In the genomic region with DNA sequence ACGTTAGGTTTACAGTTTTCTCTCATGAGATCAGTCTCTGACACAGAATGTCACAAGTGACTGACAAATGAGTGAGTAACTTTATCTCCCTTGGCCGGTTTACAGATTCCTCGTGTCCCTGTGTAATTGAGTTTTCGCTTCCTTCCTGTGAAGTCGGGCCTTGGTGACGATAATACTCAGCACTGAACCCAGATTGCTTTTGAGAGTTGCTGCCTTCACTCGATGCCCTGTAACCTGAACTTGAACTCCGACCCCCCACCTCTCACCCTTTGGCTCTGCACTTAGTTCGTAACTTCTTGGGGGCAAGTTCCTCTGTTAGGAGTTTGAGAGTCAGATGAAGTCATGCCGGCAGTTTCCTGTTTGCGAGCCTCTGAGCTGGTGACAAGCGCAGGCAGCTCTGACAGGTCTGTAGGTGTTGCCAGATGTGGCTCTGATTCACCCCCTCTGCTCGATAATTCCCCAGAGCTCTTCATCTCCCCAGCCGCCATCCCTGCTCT, we compare ENCODE assay signal across 9 mouse cellular contexts.
DNase-seq lines count a peak whose midpoint lies in the region; ATAC-seq lines count a peak whose summit lies in the region.
"Had no signal": no experiment of that assay in that cellular context is flagged by ENCODE, and none has a peak within 500 bp of the region (broad histone marks: within the 10 kb centered on the region; RNA-seq: fewer than 3 reads in every experiment).

No protein-coding gene starts in this region.

- peak overlapping the region; percentile 38 for H3K4me2 ChIP-seq in heart, embryonic 11.5 days

- no peaks in the 10 kb centered on the region for H3K36me3 ChIP-seq in heart, embryonic 11.5 days (ENCODE audit: control insufficient read depth, insufficient read depth, low read length)

- H3K4me3 ChIP-seq in heart, embryonic 11.5 days (ENCODE audit: low read depth, low read length) = no peak overlapping the region

- intact Hi-C loops in gastrocnemius, postnatal 14 days (cut with DNase I; ENCODE audit: low total_unique reads) = no loop called here

- peak overlapping the region; percentile 25 for H3K27ac ChIP-seq in heart, embryonic 11.5 days (ENCODE audit: low read depth, low read length)
- H3K27ac ChIP-seq: kidney, postnatal 0 days had no signal

- H3K9me3 ChIP-seq in heart, embryonic 11.5 days (replicated peaks; ENCODE audit: control insufficient read depth, low read length) = no peaks in the 10 kb centered on the region

- H3K4me1 ChIP-seq in heart, embryonic 11.5 days (ENCODE audit: control insufficient read depth, insufficient read depth, low read length) = peaks cover 57% of the 10 kb centered on the region

- 12% methylated on average over 14 of the region's 14 CpGs for WGBS in heart, embryonic 11.5 days (ENCODE audit: insufficient replicate concordance)

- H3K9ac ChIP-seq in heart, embryonic 11.5 days (ENCODE audit: low read depth, low read length) = peak overlapping the region; percentile 53; the same call in 1 of the 2 replicates

- peak; percentile 16 for DNase-seq in gastrocnemius, adult 18-20 months (ENCODE audit: low spot score)
- no peak for DNase-seq in gastrocnemius, postnatal 14 days
- peak; percentile 78 for DNase-seq in CD4-positive helper T cell, adult 2 months (ENCODE audit: low read depth, low spot score)
- DNase-seq in layer of hippocampus, adult 18-20 months (ENCODE audit: low spot score in 2 of 2) = no peak
- no peak for DNase-seq in gastrocnemius, postnatal 4 days (ENCODE audit: low spot score in 2 of 2)

- H3K27me3 ChIP-seq in heart, embryonic 11.5 days (ENCODE audit: control insufficient read depth, insufficient read depth, low read length) = no peaks in the 10 kb centered on the region

- peak; percentile 41; the same call in 1 of the 2 replicates for ATAC-seq in heart, embryonic 11.5 days (replicated peaks; ENCODE audit: insufficient number of reproducible peaks, low FRiP score, low TSS enrichment)
- ATAC-seq in megakaryocyte, adult 5-6 weeks (ENCODE audit: poor library complexity, severe bottlenecking) = peak; percentile 67
- ATAC-seq in frontal cortex, adult (ENCODE audit: low TSS enrichment) = no peak

Comparison
In these comparisons a context has a peak if more than half of its experiments do, and no peak if none do; other contexts are left out.
1. DNase-seq: peak in gastrocnemius, adult 18-20 months (single experiment) and CD4-positive helper T cell, adult 2 months (single experiment); none in gastrocnemius, postnatal 14 days (single experiment), layer of hippocampus, adult 18-20 months (0 of 2) and gastrocnemius, postnatal 4 days (0 of 2).